Mouse (Mus musculus) monocyte, adult 2 months (primary cell): ENCODE data around the gene Vmn2r95.
"Not testable (repeated sequence)": the region's sequence is repeated elsewhere in the genome, so short reads cannot be mapped to it uniquely, and the experiment has no call there.

Source experiments
- DNase-seq, 2 experiments: peaks; one replicate each; pipeline ENCODE4 v3.0.0; 2022; ENCODE audit warnings: low spot score in 2 of 2, low read depth in 1 of 2

Gene Vmn2r95

DNA sequence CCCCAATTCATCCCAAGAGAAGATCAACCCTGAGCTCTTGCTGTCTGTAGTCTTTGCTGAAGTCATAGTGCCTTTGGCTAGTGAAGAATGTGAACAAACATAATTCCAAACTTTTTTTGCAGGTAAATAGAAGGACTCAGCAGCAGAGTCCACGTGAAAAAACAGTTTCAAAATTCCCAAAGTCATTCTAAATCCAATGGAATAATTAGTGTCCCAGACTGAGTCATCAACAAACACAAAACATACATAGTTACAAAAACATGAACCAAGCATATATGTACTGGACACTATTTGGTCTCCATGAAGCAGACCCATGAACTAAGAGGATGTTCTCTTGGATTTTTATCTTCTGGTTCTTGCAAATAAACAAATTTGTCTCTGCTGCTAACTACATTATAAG is at the start of gene Vmn2r95:
Gene Vmn2r95 (plus strand): TSS at position 301 of the 400 bp plus-strand sequence.
- no peak for DNase-seq

DNA sequence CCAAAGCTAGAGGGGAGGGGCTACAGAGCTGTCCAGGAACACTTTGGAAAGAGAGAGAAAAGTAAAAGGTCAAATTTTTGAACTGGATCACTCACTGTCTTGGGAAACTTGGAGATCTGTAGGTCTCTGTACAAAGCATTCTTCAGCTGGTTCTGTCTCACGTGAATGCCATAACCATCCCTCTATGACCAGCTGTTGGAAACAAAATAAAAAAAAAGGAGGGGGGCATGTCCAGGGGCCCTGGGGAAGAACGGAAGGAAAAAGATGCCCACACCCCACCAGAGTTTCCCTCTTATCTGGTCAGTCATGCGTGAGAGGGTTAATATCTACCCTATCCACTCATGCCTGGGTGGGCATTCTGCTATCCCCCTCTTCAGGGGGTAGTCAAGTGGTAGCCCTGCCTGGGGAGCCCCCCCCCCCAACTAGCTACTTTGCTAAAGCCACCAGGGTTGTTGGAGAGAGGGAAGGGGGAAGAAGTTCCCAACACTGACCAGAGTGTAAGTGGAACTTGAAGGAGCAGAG is 31.8 kb downstream of the Vmn2r95 start:
- DNase-seq = no peak

DNA sequence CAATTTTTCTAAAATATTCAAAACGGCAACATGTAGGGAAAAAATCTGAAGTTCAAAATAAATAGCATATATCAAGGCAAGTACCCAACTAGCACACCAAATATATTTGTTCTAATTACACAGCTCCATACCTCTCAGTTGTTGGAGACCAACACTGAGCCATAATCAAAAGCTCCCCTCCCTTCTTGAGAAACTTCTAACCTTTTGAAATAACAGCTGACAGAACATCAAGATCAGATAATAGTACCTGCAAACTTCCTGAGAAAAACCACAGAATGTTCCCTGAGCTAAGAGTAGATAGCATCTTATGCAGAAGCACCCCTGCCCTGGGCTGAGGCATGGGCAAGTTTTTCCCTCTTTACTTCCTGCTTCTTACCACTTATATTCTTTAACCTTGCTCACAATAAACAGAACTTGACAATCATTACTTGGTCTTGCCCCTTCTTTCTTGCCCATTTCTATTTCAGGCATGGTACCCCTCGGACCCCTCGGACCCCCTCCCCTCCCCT is 34.3 kb downstream of the Vmn2r95 start:
- DNase-seq = not testable (repeated sequence)

DNA sequence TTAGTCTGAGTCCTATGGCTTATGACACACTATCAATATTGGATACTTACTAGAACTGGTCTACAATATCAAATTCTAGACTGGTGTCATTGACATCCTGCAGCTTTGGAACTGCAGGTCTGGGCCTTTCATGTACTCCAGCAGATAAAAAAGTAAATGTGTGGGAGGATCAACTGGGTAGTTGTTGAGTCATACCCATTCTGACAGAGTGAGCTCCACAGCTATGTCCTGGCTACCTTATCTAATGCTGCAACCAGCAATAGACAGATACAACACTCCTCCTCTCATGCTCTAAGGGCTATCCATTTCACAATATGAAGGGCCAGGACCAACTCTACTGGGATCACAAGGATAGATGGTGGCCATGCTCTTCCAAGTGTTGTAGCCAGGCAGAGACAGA is 38.8 kb downstream of the Vmn2r95 start:
- no peak for DNase-seq

DNA sequence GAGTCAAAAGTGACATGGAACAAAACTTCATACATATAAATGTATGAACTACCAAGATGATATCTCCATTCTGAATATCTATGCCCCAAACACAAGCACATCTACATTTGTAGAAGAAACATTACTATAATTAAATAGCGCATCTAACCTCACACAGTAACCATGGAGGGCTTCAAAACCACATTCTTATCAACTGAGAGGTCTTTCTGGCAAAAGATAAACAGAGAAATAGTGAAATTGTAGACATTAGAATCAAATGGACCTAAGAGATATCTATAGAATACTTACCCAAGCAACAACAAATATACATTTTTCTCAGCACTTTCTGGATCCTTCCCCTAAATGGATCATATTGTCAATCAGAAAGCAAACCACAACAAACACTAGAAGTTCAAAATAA is 56.0 kb downstream of the Vmn2r95 start:
- DNase-seq = no peak
